Mouse (Mus musculus): ENCODE results near the gene Zfp784.

Zfp784 gene

DNA sequence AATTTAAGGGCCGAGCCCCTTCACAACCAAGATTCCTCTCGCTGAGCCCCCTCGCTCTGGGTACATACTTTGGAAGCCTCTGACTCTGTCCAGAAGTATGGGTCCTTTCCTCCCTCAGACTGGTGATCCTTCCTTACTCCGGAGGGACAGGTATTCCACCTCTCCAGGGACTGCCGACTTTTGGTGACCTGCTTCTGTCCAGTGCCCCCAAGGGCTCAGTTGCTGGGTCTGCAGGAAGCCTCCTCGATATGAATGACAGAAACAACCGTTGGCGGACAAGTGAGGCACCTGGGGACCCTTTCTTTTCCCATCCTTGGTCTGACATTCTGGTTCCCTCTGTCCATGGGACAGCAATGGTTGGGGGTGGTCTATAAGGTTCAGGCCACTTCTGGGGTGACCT lies 19.1 kb upstream of the Zfp784 start:
- DNase-seq = no peak

DNA sequence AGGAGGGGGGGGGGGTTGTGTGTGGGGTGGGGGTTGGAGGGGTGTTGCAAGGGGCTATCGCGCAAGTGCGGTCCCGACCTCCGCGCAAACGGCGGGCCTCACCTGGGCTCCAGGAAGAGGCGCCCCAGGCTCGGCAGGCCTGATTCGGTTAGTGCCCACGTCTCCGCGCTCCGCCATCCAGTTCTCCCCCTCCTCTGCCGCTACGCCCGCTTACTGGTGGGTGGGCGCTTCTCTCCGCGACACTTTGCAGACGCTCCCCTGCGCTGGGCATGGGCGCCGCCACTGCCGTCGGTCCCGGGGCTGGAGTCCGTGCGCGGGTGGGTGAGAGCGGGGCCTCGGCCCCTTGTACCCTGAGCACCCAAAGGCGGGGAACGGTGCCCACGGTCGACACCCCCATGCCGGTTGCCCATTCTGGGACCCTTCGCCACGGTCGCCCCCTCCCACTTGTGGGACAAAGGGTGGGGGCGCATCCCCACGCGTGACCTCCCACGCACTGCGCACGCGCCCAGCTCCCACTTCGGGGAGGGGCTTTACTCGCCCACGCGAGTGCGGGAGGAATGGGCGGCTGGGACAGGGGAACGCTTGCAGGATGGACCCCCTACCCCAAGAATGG lies 18.5 kb upstream of the Zfp784 start:
- peak; percentile 89 for DNase-seq

DNA sequence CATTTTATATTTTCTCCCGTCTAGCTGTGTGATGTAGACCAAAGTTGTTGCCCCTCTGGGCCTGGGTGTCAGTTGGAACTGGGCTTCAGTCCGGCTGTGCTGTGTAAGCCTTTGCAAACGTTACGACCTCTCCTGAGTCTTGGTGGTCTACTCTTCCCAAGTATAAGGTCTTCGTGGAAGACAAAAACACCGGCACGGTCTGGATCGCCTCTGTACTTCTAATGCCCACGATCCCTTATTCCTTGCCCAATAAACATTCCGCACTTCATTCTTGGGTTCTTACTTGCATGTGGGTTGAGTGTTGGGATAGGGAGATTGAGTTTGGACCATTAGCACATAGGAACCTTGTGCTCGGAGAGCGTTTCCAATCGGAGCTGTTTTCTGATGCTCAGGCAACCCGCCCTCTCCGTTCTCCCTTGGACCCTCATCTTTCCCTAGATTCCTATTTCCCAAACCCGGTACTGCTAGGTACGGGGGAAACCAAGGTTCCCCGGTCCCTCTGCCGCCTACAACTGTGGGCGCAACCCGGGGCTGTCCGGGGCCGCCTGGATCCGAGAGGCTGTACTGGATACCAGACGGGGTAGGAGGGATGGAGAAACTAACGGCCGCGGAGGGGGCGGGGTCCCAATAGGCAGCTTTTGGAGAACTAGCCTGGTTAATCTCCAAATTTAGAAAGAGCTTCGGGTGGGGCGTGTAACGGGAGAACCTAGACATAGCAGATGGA lies 15.4 kb upstream of the Zfp784 start:
- DNase-seq = peak; percentile 89

DNA sequence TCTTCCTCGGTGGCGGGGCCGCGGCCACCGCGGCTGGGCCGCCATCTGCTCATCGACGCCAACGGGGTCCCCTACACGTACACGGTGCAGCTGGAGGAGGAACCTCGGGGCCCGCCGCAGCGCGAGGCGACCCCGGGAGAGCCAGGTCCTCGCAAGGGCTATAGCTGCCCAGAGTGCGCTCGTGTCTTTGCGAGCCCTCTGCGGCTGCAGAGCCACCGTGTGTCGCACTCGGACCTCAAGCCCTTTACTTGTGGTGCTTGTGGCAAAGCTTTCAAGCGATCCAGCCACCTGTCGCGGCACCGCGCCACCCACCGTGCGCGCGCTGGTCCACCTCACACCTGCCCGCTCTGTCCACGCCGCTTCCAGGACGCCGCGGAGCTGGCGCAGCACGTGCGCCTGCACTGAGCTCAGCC lies 14.7 kb upstream of the Zfp784 start:
- peak; percentile 89 for DNase-seq

DNA sequence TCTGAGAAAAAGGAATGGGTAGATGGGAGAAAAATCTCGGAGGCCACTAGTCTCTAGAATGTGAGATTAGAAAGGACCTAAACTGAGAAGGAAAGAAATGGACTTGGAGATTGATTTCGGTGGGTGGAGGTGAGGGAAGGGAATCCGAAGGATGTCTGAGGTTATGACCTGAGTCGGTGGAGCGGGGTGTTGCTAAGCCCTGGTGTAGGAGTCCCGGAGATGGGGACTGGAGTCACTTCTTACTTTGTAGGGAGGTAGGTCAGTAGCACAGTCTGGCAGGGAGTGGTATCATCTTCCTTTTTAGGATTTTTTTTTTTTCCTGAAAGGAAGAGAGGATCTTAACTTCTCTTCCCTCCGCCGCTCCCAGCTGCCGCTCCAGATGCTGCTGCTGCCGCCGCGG lies 14.2 kb upstream of the Zfp784 start:
- DNase-seq = peak; percentile 85

DNA sequence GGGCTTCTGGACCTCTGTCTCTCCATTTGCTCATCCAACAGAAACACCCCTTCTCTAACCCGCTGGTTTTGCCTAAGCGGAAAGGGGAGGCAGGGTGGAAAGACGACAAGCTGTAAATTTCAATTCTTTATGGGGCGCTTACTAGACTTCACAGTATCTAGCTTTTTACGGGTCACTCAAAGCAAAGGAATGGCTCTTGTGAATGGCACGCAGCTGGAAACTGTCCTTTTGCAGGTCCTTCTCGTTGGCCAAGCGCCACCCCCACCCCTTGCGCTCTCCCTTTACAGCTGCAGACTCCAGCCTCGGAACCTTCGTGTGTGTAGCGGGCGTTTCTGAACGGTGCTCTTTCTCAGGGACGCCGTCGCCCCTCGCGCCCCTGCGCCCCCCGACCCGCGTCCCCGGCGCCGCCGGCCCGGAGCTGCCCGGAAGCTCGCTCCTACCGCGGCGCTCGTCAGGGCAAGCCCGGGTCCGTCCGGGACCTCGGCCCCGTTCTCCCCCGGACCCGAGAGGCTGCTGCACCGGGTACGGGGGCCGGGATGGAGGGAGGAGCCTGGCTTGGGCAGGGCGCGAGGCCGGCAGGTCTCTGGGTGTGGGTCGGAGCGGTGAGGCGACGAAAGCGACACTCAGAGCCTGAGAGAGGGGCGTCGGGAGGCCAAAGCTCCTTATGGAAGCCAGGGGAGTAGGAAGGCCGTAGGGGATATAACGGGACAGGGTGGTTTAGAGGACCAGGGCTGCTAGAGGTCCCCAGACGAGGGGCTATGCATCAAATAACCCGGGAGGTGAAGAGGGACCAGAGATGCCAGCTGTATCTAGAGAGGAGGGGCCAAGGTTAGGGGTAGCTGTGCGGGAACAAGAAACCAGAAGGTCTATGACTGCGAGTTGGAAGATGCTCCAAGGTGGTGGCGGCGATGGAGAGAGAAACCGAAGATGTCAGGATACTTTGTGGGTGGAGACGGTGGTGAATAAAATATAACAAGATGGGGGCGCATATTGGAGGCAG lies 13.2 kb upstream of the Zfp784 start, which contains the start of gene Zfp580:
Zfp580 (plus strand) TSS at position 346 of the 1,000 bp plus-strand sequence.
- peak; percentile 98 for DNase-seq

DNA sequence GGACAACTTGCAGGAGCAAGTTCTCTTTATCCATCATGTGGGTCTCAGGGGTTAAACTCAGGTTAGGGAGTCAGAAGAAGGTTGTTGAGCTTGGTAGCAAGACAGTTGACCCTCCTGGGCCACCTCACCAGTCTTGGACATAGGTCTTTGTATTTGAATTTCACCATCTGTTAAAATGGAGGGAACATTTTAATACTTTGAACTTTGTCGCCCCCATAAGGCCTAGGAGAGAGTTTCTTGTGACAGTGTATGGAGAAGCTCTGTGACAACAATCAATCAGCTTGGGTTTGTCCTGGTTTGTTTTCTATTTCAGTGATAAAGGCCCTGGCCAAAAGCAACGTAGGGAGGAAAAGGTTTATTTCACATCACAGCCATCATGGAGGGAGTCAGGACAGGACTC lies 9.1 kb upstream of the Zfp784 start:
- DNase-seq = no peak

DNA sequence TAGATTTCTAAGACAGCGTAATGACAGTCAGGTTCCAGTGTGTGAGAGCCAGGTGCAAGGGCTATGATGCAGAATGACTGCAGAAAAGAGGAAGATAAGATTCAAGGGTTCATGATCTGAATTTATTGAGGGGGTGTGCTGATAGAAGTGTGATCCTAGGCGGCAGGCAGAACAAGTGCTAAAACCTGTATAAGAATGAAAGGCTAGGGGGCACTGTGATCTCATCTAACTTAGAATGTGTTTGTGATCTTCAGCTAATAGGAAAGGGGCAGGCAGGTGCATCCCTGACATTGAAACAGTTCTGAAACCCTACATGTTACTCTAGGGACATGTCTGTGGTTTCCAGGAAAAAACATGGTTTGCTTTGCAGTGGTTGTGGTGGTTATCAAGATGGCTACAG lies 7.9 kb upstream of the Zfp784 start:
- DNase-seq = no peak

DNA sequence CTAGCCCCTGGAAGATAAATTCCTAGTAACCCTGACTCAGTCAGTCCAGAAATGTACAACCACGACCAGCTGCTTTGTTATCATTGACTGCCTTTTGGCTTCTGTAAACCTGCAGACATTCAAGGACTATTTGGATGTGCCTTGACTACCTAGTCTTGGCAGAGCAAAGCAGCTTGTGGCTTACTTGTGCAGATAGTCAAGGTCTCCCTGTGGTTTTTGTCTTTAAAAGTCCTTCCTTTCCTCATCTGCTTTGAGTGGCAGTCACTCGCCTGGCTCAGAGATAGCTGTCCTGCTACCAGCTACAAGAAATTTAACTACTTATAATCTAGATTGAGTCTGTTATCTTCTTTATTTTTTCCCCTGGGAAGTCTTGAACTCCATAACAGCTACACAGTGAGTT lies 6.7 kb upstream of the Zfp784 start:
- DNase-seq = no peak

DNA sequence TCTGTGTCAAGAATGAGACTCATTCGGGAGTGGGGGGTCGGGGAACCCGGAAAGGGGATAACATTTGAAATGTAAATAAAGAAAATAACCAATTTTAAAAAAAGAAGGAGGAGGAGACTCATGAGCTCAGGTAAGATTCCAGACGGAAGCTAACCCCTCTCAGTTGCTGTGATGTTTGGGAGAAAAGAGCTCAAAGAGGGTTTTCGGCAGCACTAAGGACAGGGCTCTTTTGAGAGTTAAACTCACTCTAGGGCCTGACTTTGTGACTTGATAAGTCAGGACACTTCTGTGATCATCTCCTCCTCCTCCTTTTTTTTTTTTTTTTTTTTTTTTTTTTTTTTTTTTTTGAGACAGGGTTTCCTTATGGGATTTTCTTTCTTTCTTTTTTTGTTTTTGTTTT lies 694 bp upstream of the Zfp784 start:
- DNase-seq = no peak

DNA sequence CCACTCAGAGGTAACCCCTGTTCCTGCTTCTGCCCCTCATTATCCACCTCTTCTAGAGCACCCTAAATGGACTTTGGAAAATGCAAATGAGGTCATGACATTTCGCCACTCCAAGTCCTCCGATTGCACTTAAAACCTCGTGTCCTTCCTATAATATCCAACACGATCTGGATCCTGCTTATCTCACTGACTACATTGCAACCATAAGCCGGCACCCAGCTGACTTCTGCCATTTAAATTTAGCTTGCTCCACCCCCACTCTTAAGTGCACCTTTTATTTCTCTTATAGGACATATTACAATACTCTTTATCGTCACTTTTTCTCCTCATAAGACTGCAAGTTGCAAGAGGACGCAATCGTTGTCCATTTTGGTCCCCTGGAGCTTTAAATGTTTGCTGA lies 779 bp downstream of the Zfp784 start:
- DNase-seq = peak; percentile 87

DNA sequence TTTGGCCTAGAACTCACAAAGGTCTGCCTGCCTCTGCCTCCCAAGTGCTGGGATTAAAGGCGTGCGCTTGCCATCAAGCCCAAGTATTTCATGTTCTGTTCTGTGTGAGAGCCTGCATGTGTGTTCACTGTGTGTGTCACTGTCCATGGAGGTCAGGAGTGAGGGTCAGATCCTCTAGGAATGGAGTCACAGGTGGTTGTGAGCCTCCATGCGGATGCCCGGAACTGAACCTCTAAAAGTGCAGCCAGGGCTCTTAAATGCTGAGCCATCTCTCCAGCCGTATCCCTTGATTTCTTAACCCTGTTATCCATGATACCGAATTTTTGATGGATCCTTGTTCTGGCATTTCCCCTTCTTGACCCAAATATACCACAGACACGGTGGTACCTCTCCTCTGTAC lies 1.2 kb downstream of the Zfp784 start:
- DNase-seq = peak; percentile 87

DNA sequence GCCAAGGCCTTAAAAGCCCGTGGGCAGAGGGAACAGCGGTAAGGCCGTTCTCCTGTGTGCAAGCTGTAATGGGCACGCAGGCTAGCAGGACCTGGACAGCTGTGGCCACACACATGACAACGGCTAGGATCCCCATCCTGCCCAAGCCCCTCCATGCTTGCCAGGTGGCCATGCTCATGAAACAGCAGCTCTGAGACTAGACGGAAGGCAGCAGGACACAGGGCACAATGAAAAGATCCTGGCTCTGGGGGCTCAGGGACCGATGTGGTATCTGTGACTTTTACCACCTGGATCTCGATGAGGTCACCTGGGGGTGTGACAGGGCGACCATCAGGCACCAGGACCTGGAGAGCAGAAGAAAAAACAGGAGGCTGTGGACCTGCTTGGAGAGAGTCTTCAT lies 2.1 kb downstream of the Zfp784 start:
- peak; percentile 93 for DNase-seq

DNA sequence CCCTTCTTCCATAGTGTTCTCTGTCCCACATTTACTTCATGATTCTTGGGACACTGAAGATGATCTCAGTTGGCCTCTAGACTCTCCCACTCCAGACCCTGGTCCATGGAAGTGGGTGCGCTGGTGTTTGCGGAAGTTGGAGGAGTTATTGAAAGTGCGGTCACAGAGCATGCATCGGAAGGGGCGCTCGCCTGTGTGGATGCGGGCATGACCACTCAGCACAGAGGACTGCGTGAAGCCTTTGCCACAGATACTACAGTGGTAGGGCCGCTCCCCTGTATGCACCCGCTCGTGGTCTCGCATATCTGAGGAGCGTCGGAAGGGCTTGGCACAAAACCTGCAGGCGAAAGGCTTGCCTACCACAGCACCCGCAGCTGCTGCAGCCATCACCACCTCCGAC lies 2.6 kb downstream of the Zfp784 start:
- peak; percentile 92 for DNase-seq

DNA sequence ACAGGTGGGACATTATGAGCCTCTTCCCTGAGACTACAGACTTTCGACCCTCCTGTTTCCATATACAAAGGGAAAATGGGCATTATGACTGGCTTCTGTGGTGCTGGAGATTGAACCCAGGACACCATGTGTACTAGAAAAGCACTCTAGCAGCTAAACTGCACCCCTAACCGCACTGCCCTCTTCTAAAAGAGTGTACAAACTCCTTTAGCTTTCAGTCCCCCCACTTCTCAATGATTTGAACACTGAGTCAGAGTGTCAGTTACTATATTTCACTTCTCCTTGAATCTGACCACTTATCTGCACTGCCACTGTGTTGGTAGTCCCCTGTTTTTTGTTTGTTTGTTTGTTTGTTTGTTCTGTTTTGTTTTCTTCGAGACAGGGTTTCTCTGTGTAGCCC lies 4.4 kb downstream of the Zfp784 start, which contains the start of gene 4632433K11Rik:
4632433K11Rik (plus strand) TSS at position 301 of the 400 bp plus-strand sequence.
- no peak for DNase-seq

DNA sequence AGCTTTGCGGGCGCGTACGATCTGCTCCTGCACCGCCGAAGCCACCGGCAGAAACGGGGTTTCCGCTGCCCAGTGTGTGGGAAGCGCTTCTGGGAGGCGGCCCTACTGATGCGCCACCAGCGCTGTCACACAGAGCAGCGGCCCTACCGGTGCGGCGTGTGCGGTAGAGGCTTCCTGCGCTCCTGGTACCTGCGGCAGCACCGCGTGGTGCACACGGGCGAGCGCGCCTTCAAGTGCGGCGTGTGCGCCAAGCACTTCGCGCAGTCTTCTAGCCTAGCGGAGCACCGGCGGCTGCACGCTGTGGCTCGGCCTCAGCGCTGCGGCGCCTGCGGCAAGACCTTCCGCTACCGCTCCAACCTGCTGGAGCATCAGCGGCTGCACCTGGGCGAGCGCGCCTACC lies 6.8 kb downstream of the Zfp784 start:
- DNase-seq = no peak

DNA sequence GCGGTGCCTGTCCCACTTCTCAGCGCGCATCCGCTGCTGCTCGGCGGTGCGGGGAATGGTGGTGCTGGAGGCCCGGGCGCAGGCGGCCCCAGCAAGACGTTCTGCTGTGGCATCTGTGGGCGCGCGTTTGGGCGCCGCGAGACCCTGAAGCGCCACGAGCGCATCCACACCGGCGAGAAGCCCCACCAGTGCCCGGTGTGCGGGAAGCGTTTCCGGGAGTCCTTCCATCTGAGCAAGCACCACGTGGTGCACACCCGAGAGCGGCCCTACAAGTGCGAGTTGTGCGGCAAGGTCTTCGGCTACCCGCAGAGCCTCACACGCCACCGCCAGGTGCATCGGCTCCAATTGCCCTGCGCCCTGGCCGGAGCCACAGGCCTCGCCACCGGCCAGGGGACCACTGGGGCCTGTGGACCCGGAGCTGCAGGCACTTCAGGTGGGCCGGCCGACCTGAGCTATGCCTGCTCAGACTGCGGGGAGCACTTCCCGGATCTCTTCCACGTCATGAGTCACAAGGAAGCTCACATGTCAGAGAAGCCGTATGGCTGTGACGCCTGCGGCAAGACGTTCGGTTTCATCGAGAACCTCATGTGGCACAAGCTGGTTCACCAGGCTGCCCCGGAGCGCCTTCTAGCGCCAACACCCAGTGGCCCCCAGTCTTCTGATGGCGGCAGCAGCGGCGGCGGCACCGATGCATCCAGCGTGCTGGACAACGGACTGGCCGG lies 7.5 kb downstream of the Zfp784 start:
- DNase-seq = peak; percentile 89

DNA sequence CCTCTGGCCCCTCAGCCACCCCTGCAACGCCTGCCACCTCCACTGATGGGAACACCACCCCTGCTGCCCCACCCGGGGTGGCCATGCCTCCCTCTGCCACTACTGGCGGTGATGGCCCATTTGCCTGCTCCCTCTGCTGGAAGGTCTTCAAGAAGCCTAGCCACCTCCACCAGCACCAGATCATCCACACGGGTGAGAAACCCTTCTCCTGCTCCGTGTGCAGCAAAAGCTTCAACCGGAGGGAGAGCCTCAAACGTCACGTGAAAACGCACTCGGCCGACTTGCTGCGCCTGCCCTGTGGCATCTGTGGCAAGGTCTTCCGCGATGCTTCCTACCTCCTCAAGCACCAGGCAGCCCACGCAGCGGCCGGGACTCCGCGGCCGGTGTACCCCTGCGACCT lies 8.3 kb downstream of the Zfp784 start:
- DNase-seq = no peak

DNA sequence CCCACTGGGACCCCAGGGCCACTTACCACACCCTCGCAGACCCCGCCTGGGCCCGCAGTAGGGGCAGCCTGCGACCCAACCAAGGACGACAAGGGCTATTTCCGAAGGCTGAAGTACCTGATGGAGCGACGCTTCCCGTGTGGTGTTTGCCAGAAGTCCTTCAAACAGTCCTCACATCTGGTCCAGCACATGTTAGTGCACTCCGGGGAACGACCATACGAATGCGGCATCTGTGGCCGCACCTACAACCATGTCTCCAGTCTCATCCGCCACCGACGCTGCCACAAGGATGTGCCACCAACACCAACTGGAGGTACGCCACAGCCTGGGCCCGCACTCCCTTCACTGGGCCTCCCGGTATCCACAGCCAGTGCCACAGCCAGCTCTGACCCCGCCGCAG lies 8.7 kb downstream of the Zfp784 start:
- DNase-seq = peak; percentile 91

DNA sequence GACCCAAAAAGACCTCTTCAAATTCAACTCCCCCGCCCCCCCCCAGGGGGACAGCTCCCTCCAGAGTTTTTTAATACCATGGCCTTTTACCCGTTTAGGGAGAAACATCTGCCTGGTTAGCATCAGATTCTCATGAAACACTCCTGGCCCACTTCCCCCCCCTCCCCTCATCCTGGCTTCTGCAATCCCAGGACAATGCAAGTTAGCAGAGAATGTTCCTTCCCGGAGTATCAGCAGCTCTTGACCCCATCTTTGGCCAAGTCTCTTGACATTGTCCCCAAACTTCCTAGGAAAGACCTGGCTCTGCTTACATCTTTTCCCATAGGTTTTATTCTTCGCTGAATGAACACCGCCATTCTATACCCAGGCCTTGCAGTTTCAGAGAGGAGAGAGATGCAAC lies 17.0 kb downstream of the Zfp784 start:
- peak; percentile 87 for DNase-seq

DNA sequence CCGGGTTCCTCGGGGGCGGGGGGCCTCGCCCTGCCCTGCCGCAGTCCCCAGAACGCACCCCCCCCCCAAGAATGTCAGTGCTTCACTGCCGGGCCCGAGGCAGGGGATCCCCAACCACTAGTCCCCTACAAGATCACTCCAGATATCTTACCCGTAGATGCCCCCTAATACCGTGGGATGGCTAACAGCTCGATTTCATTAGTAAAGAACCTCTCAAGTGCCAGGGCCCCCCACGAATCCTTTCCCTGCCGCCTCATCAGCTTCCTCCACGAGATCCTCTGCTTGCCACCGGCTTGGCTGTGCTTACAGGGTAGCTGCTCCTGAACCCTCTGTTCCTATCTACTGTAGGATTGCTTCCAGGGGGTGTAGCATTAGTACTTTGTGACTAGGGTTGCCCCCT lies 17.6 kb downstream of the Zfp784 start:
- DNase-seq = no peak

DNA sequence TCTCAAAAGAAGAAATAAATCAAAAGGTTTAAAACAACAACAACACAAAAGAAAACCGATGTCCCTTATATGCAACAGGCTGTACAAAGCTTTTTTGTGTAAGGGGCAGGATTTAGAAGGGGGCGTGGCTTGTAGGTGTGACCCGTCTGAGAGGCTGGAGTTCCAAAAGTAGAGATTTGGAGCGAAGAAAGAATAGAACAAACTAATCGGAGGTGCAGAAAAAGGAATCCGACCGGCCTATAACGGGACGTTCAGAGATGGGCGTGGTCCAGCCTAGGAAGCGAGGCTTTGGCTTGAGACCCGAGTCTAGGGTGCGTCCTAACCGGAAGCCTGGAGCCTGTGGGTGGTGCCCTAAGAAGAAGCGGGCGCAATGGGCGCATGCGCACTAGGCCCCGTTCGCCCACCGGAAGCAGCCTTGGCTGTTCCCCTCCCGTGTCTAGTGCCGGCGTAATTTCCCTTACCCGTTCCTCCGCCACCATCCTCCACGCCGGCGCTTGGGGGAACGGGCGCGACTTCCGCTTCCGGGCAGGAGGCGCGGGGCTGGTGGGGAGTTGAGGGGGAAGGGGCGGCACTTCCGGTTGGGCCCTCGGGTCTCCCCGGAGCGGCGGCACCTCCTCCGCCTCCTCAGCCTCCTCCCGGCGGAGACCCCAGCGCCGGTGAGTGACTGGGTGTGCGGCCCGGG lies 18.1 kb downstream of the Zfp784 start, which contains the start of the genes Zfp865 and Ccdc106:
Zfp865 (plus strand) TSS at position 377 of the 682 bp plus-strand sequence.
Ccdc106 (plus strand) TSS at position 554 of the 682 bp plus-strand sequence.
- DNase-seq = peak; percentile 100

Measured in heart, adult 11 months (tissue).